ENCODE assay signal across 8 mouse cellular contexts in the genomic region with DNA sequence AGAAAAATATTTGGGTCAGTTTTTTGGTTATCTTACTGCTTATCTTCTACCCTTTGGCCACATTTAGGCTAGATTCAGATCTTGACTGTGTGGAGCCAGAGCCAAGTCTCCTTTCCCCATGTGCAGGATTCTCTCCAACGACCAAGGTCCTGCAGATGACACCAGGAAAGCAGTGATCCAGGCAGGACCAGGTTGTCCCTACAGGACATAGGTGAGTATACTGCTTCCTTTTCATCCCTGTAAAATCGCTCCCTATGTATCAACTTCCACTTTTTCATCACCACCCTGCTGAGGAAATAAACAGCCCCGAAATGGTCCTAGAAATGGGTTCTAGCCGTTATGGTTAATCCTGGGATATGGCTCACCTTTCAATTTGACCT. TPM values are rescaled to one million over a fixed set of nuclear protein-coding genes. Genes with fewer than 3 reads are reported as not detected.
DNase-seq lines count a peak whose midpoint lies in the region; ATAC-seq and TF ChIP-seq lines count a peak whose summit lies in the region.

No protein-coding gene starts in this region.

- peak overlapping the region; percentile 78 for H3K4me3 ChIP-seq in heart, embryonic 16.5 days (ENCODE audit: low read length)
- peak overlapping the region; percentile 74 for H3K4me3 ChIP-seq in bone marrow, adult 2 months (replicated peaks; ENCODE audit: control insufficient read depth, low read depth, low read length)
- H3K4me3 ChIP-seq in hindbrain, embryonic 12.5 days: peak overlapping the region; percentile 97
- H3K4me3 ChIP-seq in midbrain, embryonic 11.5 days (ENCODE audit: low read depth, low read length): peak overlapping the region; percentile 100

- H3K36me3 ChIP-seq in heart, embryonic 16.5 days (ENCODE audit: control insufficient read depth, insufficient read depth): peaks cover 2% of the 10 kb centered on the region; the same call in 1 of the 2 replicates
- 0 out of 2 replicates have a peak, but pooled peaks cover 2% of the 10 kb centered on the region for H3K36me3 ChIP-seq in hindbrain, embryonic 12.5 days
- H3K36me3 ChIP-seq in midbrain, embryonic 11.5 days (ENCODE audit: control insufficient read depth, insufficient read depth, low read length): no peaks in the 10 kb centered on the region

- WGBS in heart, embryonic 16.5 days: 20% methylated on average over 4 of the region's 4 CpGs
- WGBS in bone marrow, adult 2 months: 15% methylated on average over 4 of the region's 4 CpGs
- 26% methylated on average over 4 of the region's 4 CpGs for WGBS in hindbrain, embryonic 12.5 days
- WGBS in midbrain, embryonic 11.5 days: 20% methylated on average over 4 of the region's 4 CpGs

- no peaks in the 10 kb centered on the region for H3K27me3 ChIP-seq in heart, embryonic 16.5 days (ENCODE audit: control insufficient read depth, insufficient read depth, low read length)
- no peaks in the 10 kb centered on the region for H3K27me3 ChIP-seq in hindbrain, embryonic 12.5 days
- H3K27me3 ChIP-seq in midbrain, embryonic 11.5 days (ENCODE audit: control insufficient read depth, insufficient read depth, low read length): no peaks in the 10 kb centered on the region

- peaks cover 38% of the 10 kb centered on the region for H3K4me1 ChIP-seq in heart, embryonic 16.5 days (ENCODE audit: control insufficient read depth, insufficient read depth, low read length)
- H3K4me1 ChIP-seq in bone marrow, adult 2 months (ENCODE audit: control insufficient read depth, insufficient read depth, low read length): peaks cover 4% of the 10 kb centered on the region
- peaks cover 44% of the 10 kb centered on the region for H3K4me1 ChIP-seq in hindbrain, embryonic 12.5 days
- peaks cover 28% of the 10 kb centered on the region for H3K4me1 ChIP-seq in midbrain, embryonic 11.5 days (ENCODE audit: control insufficient read depth, insufficient read depth, low read length)

- no peak for TF ChIP-seq POLR2A in bone marrow, adult 2 months (IDR thresholded peaks at IDR 0.05; ENCODE audit: borderline replicate concordance, control insufficient read depth, low read depth, low read length)

- no peak overlapping the region for H3K9ac ChIP-seq in heart, embryonic 16.5 days (ENCODE audit: low read length)
- H3K9ac ChIP-seq in hindbrain, embryonic 12.5 days: no peak overlapping the region
- no peak overlapping the region for H3K9ac ChIP-seq in midbrain, embryonic 11.5 days (ENCODE audit: low read length)

- no peak for TF ChIP-seq CTCF in bone marrow, adult 2 months (IDR thresholded peaks at IDR 0.05; ENCODE audit: control insufficient read depth, insufficient read depth, low read length)

- no peak overlapping the region for H3K27ac ChIP-seq in heart, embryonic 16.5 days (ENCODE audit: low read length)
- H3K27ac ChIP-seq in bone marrow, adult 2 months (ENCODE audit: control insufficient read depth, insufficient read depth, low read depth, low read length, poor library complexity): peak overlapping the region; percentile 21
- H3K27ac ChIP-seq in hindbrain, embryonic 12.5 days: no peak overlapping the region
- no peak overlapping the region for H3K27ac ChIP-seq in midbrain, embryonic 11.5 days (ENCODE audit: low read depth, low read length)

- no peak for DNase-seq in heart, adult 11 months
- DNase-seq in midbrain, embryonic 11.5 days (ENCODE audit: low spot score, missing footprints): peak; percentile 89
- no peak for DNase-seq in thymus, postnatal 36 days
- DNase-seq in c-Kit-positive CD71-positive TER-119-positive erythroid progenitor cells, embryonic 14.5 days (ENCODE audit: low spot score): no peak

- H3K9me3 ChIP-seq in heart, embryonic 16.5 days (replicated peaks; ENCODE audit: control insufficient read depth, low read length): no peaks in the 10 kb centered on the region
- no peaks in the 10 kb centered on the region for H3K9me3 ChIP-seq in hindbrain, embryonic 12.5 days (replicated peaks)
- H3K9me3 ChIP-seq in midbrain, embryonic 11.5 days (ENCODE audit: control insufficient read depth, low read length): no peaks in the 10 kb centered on the region

- no peak for ATAC-seq in heart, embryonic 16.5 days (replicated peaks; ENCODE audit: extremely low read depth, insufficient read depth, low FRiP score)
- ATAC-seq in hindbrain, embryonic 12.5 days (ENCODE audit: low FRiP score): no peak
- no peak for ATAC-seq in midbrain, embryonic 11.5 days (ENCODE audit: low FRiP score)
- ATAC-seq in erythroid progenitor cell, adult 5-6 weeks (replicated peaks; ENCODE audit: low FRiP score, poor library complexity, severe bottlenecking): no peak

- peak overlapping the region; percentile 20; the same call in 1 of the 2 replicates for H3K4me2 ChIP-seq in heart, embryonic 16.5 days (ENCODE audit: low read depth, low read length)
- peak overlapping the region; percentile 67 for H3K4me2 ChIP-seq in hindbrain, embryonic 12.5 days (replicated peaks)
- H3K4me2 ChIP-seq in midbrain, embryonic 11.5 days: peak overlapping the region; percentile 16

RNA-seq across cellular contexts. Expression of gene Baz2a, which starts 4.9 kb away (rescaled TPM):
- polyA plus RNA-seq in heart, embryonic 16.5 days (2015; fragmentation: Nextera tagmentation; extraction: Ambion mirVana): 6.6 and 8.5 TPM in 2 replicates
- 31.8 and 64.0 TPM in 2 replicates for polyA plus RNA-seq in bone marrow, adult 2 months (2011; ENCODE audit: insufficient read depth, insufficient read length, low replicate concordance, missing spikeins)
- polyA plus RNA-seq in hindbrain, embryonic 12.5 days (2016; fragmentation: Nextera tagmentation; extraction: Ambion mirVana): 12.8 and 15.4 TPM in 2 replicates
- polyA plus RNA-seq in midbrain, embryonic 11.5 days (2014; fragmentation: Nextera tagmentation; extraction: Ambion mirVana): 20.2 and 21.0 TPM in 2 replicates
- total RNA-seq in erythroid progenitor cell, adult 5-6 weeks (2015; ENCODE audit: low replicate concordance): 89.4 and 109 TPM in 2 replicates
- total RNA-seq in erythroid progenitor cell, adult 5-6 weeks (2017; ENCODE audit: low replicate concordance): 87.9 and 88.6 TPM in 2 replicates

RNA-seq across cellular contexts. Expression of gene Atp5b, which starts 13.2 kb away (rescaled TPM):
- polyA plus RNA-seq in heart, embryonic 16.5 days (2015; fragmentation: Nextera tagmentation; extraction: Ambion mirVana): 6,748 and 7,106 TPM in 2 replicates
- polyA plus RNA-seq in bone marrow, adult 2 months (2011; ENCODE audit: insufficient read depth, insufficient read length, low replicate concordance, missing spikeins): 369 and 567 TPM in 2 replicates
- 1,948 and 1,970 TPM in 2 replicates for polyA plus RNA-seq in hindbrain, embryonic 12.5 days (2016; fragmentation: Nextera tagmentation; extraction: Ambion mirVana)
- polyA plus RNA-seq in midbrain, embryonic 11.5 days (2014; fragmentation: Nextera tagmentation; extraction: Ambion mirVana): 2,316 and 2,383 TPM in 2 replicates
- 755 and 881 TPM in 2 replicates for total RNA-seq in erythroid progenitor cell, adult 5-6 weeks (2015; ENCODE audit: low replicate concordance)
- total RNA-seq in erythroid progenitor cell, adult 5-6 weeks (2017; ENCODE audit: low replicate concordance): 598 and 1,019 TPM in 2 replicates

RNA-seq across cellular contexts. Expression of gene Ptges3, which starts 37.5 kb away (rescaled TPM):
- 263 and 278 TPM in 2 replicates for polyA plus RNA-seq in heart, embryonic 16.5 days (2015; fragmentation: Nextera tagmentation; extraction: Ambion mirVana)
- 102 and 168 TPM in 2 replicates for polyA plus RNA-seq in bone marrow, adult 2 months (2011; ENCODE audit: insufficient read depth, insufficient read length, low replicate concordance, missing spikeins)
- 495 and 513 TPM in 2 replicates for polyA plus RNA-seq in hindbrain, embryonic 12.5 days (2016; fragmentation: Nextera tagmentation; extraction: Ambion mirVana)
- polyA plus RNA-seq in midbrain, embryonic 11.5 days (2014; fragmentation: Nextera tagmentation; extraction: Ambion mirVana): 686 and 692 TPM in 2 replicates
- total RNA-seq in erythroid progenitor cell, adult 5-6 weeks (2015; ENCODE audit: low replicate concordance): 84.0 and 85.9 TPM in 2 replicates
- 87.1 and 111 TPM in 2 replicates for total RNA-seq in erythroid progenitor cell, adult 5-6 weeks (2017; ENCODE audit: low replicate concordance)

Comparison
In these comparisons a context has a peak if more than half of its experiments do, and no peak if none do; other contexts are left out.
1. H3K4me2 ChIP-seq: peak in every context shown above with its lines; median percentile 67 in hindbrain, embryonic 12.5 days; 20 in heart, embryonic 16.5 days; 16 in midbrain, embryonic 11.5 days.